Mouse (Mus musculus) heart, embryonic 16.5 days (tissue): ENCODE data around the gene Rnf138rt1. TPM values are rescaled to one million over a fixed set of nuclear protein-coding genes. Genes with fewer than 3 reads are reported as not detected.

Experiments
- ATAC-seq: fragments of 200-750 bp; cut with Nextera tagmentation; replicated peaks from 2 replicates; pipeline ENCODE4 v1.8.0; 2017; ENCODE audit warnings: moderate number of reproducible peaks; ENCODE audit not compliant: insufficient read depth, low FRiP score; ENCODE audit errors: extremely low read depth
- H3K27ac ChIP-seq: fragments of 300-500 bp; sonication (generic); 2 replicates; pipeline ENCODE4 v1.5.1; 2014; ENCODE audit warnings: mild to moderate bottlenecking, low read length, control low read depth, moderate library complexity
- H3K27me3 ChIP-seq: fragments of 300-500 bp; sonication (generic); 2 replicates; pipeline ENCODE4 v1.6.1; 2014; ENCODE audit warnings: low read length, mixed read lengths; ENCODE audit not compliant: control insufficient read depth, insufficient read depth
- H3K36me3 ChIP-seq: fragments of 300-500 bp; sonication (generic); 2 replicates; pipeline ENCODE4 v1.6.1; 2014; ENCODE audit not compliant: control insufficient read depth, insufficient read depth
- H3K4me1 ChIP-seq: fragments of 300-500 bp; sonication (generic); 2 replicates; pipeline ENCODE4 v1.6.1; 2014; ENCODE audit warnings: low read length, mixed read lengths; ENCODE audit not compliant: control insufficient read depth, insufficient read depth
- H3K4me2 ChIP-seq: fragments of 300-500 bp; sonication (generic); 2 replicates; pipeline ENCODE4 v1.6.1; 2014; ENCODE audit warnings: low read depth, mild to moderate bottlenecking, control low read depth, low read length
- H3K4me3 ChIP-seq: fragments of 300-500 bp; sonication (generic); 2 replicates; pipeline ENCODE4 v1.5.1; 2014; ENCODE audit warnings: mild to moderate bottlenecking, control low read depth, low read length
- H3K9ac ChIP-seq: fragments of 300-500 bp; sonication (generic); 2 replicates; pipeline ENCODE4 v1.6.1; 2014; ENCODE audit warnings: low read length, control low read depth
- H3K9me3 ChIP-seq: fragments of 300-500 bp; sonication (generic); replicated peaks from 2 replicates; pipeline ENCODE4 v1.6.1; 2016; ENCODE audit warnings: low read length; ENCODE audit not compliant: control insufficient read depth
- WGBS: fragments of 180-500 bp; shearing (Covaris S2); extraction: QIAGEN DNeasy Blood & Tissue Kit; methylation state at CpG from one replicate; pipeline ENCODE4 v1.1.7; 2014; 5-methylcytosine and 5-hydroxymethylcytosine counted together
- polyA plus RNA-seq: library from polyadenylated mRNA; unstranded; fragments of >200 nt; fragmentation: Nextera tagmentation; extraction: Ambion mirVana; gene quantifications from 2 replicates; pipeline ENCODE4 v1.2.1, GENCODE M21; 2015

The Rnf138rt1 gene
- polyA plus RNA-seq, 1 experiment from 2014 or later = not detected

GRCm38 (mm10) chrX:163722785-163723577, 38.1 kb downstream of the Rnf138rt1 start:
- Histone ChIP-seq H3K4me3 (no peak overlapping the region), H3K27me3 (no peaks in the 10 kb centered on the region), H3K9ac (no peak overlapping the region), H3K4me1 (no peaks in the 10 kb centered on the region), H3K36me3 (no peaks in the 10 kb centered on the region), H3K9me3 (no peaks in the 10 kb centered on the region), H3K27ac (no peak overlapping the region), H3K4me2 (no peak overlapping the region)
- 51% methylated on average over 12 of the region's 12 CpGs for WGBS
- no peak for ATAC-seq

GRCm38 (mm10) chrX:163720597-163720996, 40.5 kb downstream of the Rnf138rt1 start:
- Histone ChIP-seq H3K27me3 (no peaks in the 10 kb centered on the region), H3K4me1 (no peaks in the 10 kb centered on the region), H3K27ac (no peak overlapping the region), H3K9ac (no peak overlapping the region), H3K4me3 (no peak overlapping the region), H3K9me3 (no peaks in the 10 kb centered on the region), H3K4me2 (no peak overlapping the region), H3K36me3 (no peaks in the 10 kb centered on the region)
- no peak for ATAC-seq
- WGBS = 56% methylated on average over 2 of the region's 2 CpGs

Other genes with a start within 250 kb of the Rnf138rt1 start
- 0.14 TPM in 1 of 2 replicates, not detected in the other for gene Grpr, start 211.7 kb downstream of the Rnf138rt1 start, polyA plus RNA-seq
- 16.9 and 18.8 TPM in 2 replicates for gene Ap1s2, start 147.7 kb upstream of the Rnf138rt1 start, polyA plus RNA-seq
- gene Zrsr2, start 197.3 kb upstream of the Rnf138rt1 start, polyA plus RNA-seq = 27.2 and 27.5 TPM in 2 replicates